Mouse (Mus musculus) forebrain, embryonic 14.5 days (tissue): ENCODE data around the gene Nat8f7. TPM values are rescaled to one million over a fixed set of nuclear protein-coding genes. Genes with fewer than 3 reads are reported as not detected.
"Not testable (repeated sequence)": the region's sequence is repeated elsewhere in the genome, so short reads cannot be mapped to it uniquely, and the experiment has no call there.

Experiments used
- ATAC-seq: fragments of 200-750 bp; cut with Nextera tagmentation; 2 replicates; pipeline ENCODE4 v1.8.0; 2017; ENCODE audit warnings: mild to moderate bottlenecking, moderate library complexity
- DNase-seq: peaks from one replicate; pipeline ENCODE4 v3.0.0-alpha.2; 2015; ENCODE audit warnings: low spot score
- H3K27ac ChIP-seq: fragments of 300-500 bp; sonication (generic); 2 replicates; pipeline ENCODE4 v1.5.1; 2014; ENCODE audit warnings: low read depth, mild to moderate bottlenecking, control low read depth, low read length, moderate library complexity
- H3K27me3 ChIP-seq: fragments of 300-500 bp; sonication (generic); replicated peaks from 2 replicates; pipeline ENCODE4 v1.6.1; 2014; ENCODE audit warnings: low read length, control low read depth, mixed read lengths; ENCODE audit not compliant: control insufficient read depth, insufficient read depth
- H3K36me3 ChIP-seq: fragments of 300-500 bp; sonication (generic); 2 replicates; pipeline ENCODE4 v1.6.1; 2014; ENCODE audit warnings: low read length, control low read depth; ENCODE audit not compliant: control insufficient read depth, insufficient read depth
- H3K4me1 ChIP-seq: fragments of 300-500 bp; sonication (generic); 2 replicates; pipeline ENCODE4 v1.6.1; 2014; ENCODE audit warnings: antibody characterized with exemption, low read length, control low read depth; ENCODE audit not compliant: control insufficient read depth, insufficient read depth
- H3K4me2 ChIP-seq: fragments of 300-500 bp; sonication (generic); 2 replicates; pipeline ENCODE4 v1.6.1; 2014; ENCODE audit warnings: mild to moderate bottlenecking, control low read depth, low read length
- H3K4me3 ChIP-seq: fragments of 300-500 bp; sonication (generic); 2 replicates; pipeline ENCODE4 v1.5.1; 2014; ENCODE audit warnings: low read depth, low read length, control low read depth
- H3K9ac ChIP-seq: fragments of 300-500 bp; sonication (generic); 2 replicates; pipeline ENCODE4 v1.6.1; 2014; ENCODE audit warnings: mild to moderate bottlenecking, low read length, control low read depth, moderate library complexity
- H3K9me3 ChIP-seq: fragments of 300-500 bp; sonication (generic); replicated peaks from 2 replicates; pipeline ENCODE4 v1.6.1; 2016; ENCODE audit warnings: low read length, control low read depth, mixed read lengths; ENCODE audit not compliant: control insufficient read depth
- WGBS: fragments of 180-500 bp; shearing (Covaris S2); extraction: QIAGEN DNeasy Blood & Tissue Kit; methylation state at CpG from one replicate; pipeline ENCODE4 v1.1.7; 2014; 5-methylcytosine and 5-hydroxymethylcytosine counted together
- microRNA-seq: library from miRNA; unstranded; fragments of <30 nt; microRNA quantifications from one replicate; pipeline ENCODE4, GENCODE M21; 2016
- polyA plus RNA-seq: library from polyadenylated mRNA; unstranded; fragments of >200 nt; fragmentation: Nextera tagmentation; extraction: Ambion mirVana; gene quantifications from 2 replicates; pipeline ENCODE4 v1.2.1, GENCODE M21; 2014

The Nat8f7 gene
- polyA plus RNA-seq = not detected in 2 replicates

DNA sequence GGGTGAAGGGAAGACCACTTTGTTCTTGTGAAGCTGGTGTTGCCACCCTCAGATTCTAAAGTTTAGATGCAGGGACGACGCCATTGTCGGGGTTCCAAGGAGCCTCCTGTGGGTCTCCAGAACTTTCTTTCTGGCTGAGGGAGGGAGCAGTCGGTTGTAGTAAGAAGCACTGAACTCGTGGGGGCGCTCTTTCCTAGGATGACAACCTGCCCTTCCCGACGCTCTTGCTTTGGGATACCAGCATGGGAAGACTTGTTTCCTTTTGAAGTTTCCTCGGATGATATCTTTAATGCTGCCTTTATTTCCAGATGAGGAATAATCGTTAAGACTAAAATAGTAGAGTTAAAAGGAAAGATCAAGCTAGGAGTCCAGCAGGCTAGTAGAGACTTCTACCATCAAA lies at the start of gene Nat8f7:
Gene Nat8f7, minus strand, starts transcription at position 101 of the 400 bp plus-strand sequence.
- not testable (repeated sequence) for H3K4me1 ChIP-seq, ATAC-seq, DNase-seq, H3K4me2 ChIP-seq, H3K27ac ChIP-seq, H3K9me3 ChIP-seq, H3K27me3 ChIP-seq, H3K9ac ChIP-seq, H3K4me3 ChIP-seq, H3K36me3 ChIP-seq
- WGBS = 82% methylated on average over 10 of the region's 10 CpGs

GRCm38 (mm10) chr6:85762678-85763077 lies 49.7 kb upstream of the Nat8f7 start:
- H3K27me3 ChIP-seq, H3K4me3 ChIP-seq, ATAC-seq, H3K4me1 ChIP-seq, H3K9me3 ChIP-seq, DNase-seq, H3K4me2 ChIP-seq, H3K9ac ChIP-seq, H3K36me3 ChIP-seq, H3K27ac ChIP-seq: not testable (repeated sequence)
- WGBS = 94% methylated on average over 1 of the region's 2 CpGs

DNA sequence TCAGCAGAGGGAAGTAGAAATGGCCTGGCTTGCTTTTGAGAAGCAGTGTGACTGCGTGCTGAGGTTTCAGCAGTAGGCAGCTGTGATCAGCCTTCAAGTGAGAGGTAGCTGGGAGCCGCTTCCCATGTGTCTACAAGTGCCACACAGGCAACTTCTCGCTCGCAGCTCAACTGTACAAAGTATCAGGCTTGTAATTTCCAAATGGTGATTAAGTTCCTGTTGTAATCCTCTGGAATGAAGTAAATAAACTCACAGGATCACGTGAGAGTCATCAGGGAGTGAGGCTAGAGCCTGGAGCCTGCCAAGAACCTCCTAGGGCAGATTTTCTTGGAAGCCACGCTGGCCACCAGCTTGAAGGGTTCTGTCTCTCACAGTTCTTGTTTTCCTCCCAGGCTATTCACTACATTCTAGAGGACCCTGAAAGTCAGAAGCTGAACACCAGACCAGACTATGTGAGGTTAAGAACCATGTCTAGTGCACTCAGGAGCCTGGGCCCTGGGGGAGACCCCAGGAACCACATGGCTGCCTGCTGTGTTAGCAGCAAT lies 42.8 kb upstream of the Nat8f7 start:
- H3K4me3 ChIP-seq, H3K27me3 ChIP-seq, H3K9me3 ChIP-seq, ATAC-seq, DNase-seq, H3K9ac ChIP-seq, H3K27ac ChIP-seq, H3K4me2 ChIP-seq, H3K36me3 ChIP-seq, H3K4me1 ChIP-seq: not testable (repeated sequence)
- 74% methylated on average over 3 of the region's 6 CpGs for WGBS

DNA sequence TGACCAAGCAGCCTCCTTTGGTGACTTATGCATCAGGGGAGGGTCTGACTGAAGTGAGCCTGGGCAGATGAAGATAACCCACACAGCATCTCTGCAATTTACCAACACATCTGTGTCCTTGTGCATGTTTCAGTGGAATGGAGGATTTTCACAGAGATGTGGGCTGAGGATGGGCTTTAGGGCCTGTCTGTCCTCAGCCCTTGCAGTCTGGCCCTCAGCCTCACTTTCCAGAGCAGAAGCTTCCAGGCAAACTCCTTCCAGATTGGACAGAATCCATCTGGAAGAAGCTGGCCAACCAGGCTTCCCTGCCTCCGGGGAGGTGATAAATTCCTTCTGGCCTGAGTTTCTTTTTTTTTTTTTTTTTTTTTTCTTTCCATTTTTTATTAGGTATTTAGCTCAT lies 3.4 kb downstream of the Nat8f7 start:
- H3K27me3 ChIP-seq, H3K4me3 ChIP-seq, ATAC-seq, H3K9ac ChIP-seq, H3K27ac ChIP-seq, H3K9me3 ChIP-seq, DNase-seq, H3K4me2 ChIP-seq, H3K36me3 ChIP-seq, H3K4me1 ChIP-seq: not testable (repeated sequence)
- WGBS = 71% methylated on average over 1 of the region's 1 CpGs

DNA sequence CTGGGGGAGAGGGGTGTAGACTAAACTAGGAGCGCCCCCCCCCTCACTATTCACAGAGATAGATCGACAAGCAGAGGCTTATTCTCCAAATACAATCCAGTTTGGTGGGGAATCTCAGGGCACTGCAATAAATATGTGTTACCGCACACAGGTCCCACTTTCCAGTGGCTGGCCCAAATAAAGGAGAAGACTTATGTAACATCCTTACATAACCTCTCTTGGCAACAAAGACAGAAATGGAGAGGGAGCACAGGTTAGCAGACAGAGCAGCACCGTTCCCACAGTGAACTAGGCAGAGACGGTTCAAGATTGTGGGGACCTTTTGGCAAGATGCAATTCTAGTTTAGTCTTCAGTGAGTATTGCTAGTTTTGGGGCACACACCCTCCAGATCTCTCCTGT lies 3.8 kb downstream of the Nat8f7 start:
- not testable (repeated sequence) for H3K9ac ChIP-seq, H3K27ac ChIP-seq, DNase-seq, H3K36me3 ChIP-seq, H3K9me3 ChIP-seq, H3K4me1 ChIP-seq, ATAC-seq, H3K4me3 ChIP-seq, H3K4me2 ChIP-seq, H3K27me3 ChIP-seq
- WGBS = 92% methylated on average over 5 of the region's 5 CpGs

DNA sequence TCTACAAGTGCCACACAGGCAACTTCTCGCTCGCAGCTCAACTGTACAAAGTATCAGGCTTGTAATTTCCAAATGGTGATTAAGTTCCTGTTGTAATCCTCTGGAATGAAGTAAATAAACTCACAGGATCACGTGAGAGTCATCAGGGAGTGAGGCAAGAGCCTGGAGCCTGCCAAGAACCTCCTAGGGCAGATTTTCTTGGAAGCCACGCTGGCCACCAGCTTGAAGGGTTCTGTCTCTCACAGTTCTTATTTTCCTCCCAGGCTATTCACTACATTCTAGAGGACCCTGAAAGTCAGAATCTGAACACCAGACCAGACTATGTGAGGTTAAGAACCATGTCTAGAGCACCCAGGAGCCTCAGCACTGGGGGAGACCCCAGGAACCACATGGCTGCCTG lies 11.1 kb downstream of the Nat8f7 start:
- DNase-seq, H3K36me3 ChIP-seq, H3K4me3 ChIP-seq, H3K9me3 ChIP-seq, H3K27me3 ChIP-seq, H3K9ac ChIP-seq, H3K4me1 ChIP-seq, ATAC-seq, H3K27ac ChIP-seq, H3K4me2 ChIP-seq: not testable (repeated sequence)
- 94% methylated on average over 2 of the region's 4 CpGs for WGBS

Small RNA genes lying within 50 kb of the gene (microRNA-seq; reads per million reads assigned to microRNA genes)
- gene Gm27317 = not detected

Other genes starting within 250 kb of the Nat8f7 start
- gene Fbxo41, start 210.2 kb downstream of the Nat8f7 start, polyA plus RNA-seq = 4.7 and 5.4 TPM in 2 replicates
- gene Egr4, start 199.6 kb downstream of the Nat8f7 start, polyA plus RNA-seq = not detected in 2 replicates
- gene Alms1, start 125.7 kb downstream of the Nat8f7 start, polyA plus RNA-seq = 3.8 and 4.3 TPM in 2 replicates
- not detected in 2 replicates for gene Nat8f3, start 52.5 kb upstream of the Nat8f7 start, polyA plus RNA-seq
- not detected in 2 replicates for gene Nat8f6, start 107.7 kb upstream of the Nat8f7 start, polyA plus RNA-seq
- not detected in 2 replicates for gene Nat8f5, start 107.8 kb upstream of the Nat8f7 start, polyA plus RNA-seq
- 0.20 TPM in 1 of 2 replicates, not detected in the other for gene Nat8, start 118.9 kb upstream of the Nat8f7 start, polyA plus RNA-seq
- gene Nat8f2, start 156.0 kb upstream of the Nat8f7 start, polyA plus RNA-seq = not detected in 2 replicates
- 6.9 and 8.0 TPM in 2 replicates for gene Nat8f4, start 191.7 kb upstream of the Nat8f7 start, polyA plus RNA-seq
- 33.5 and 34.6 TPM in 2 replicates for gene Tprkb, start 198.7 kb upstream of the Nat8f7 start, polyA plus RNA-seq
- gene Nat8f1, start 202.5 kb upstream of the Nat8f7 start, polyA plus RNA-seq = 13.0 and 13.3 TPM in 2 replicates
- gene Dusp11, start 248.5 kb upstream of the Nat8f7 start, polyA plus RNA-seq = 35.2 and 44.3 TPM in 2 replicates